Mouse (Mus musculus) cerebral cortex, adult 2 months (tissue): ENCODE measurements around the gene Sele.

ENCODE experiments used
- WGBS: fragments of 180-500 bp; shearing (Covaris S2); methylation state at CpG from one replicate; pipeline ENCODE4 v1.1.7; 2018; 5-methylcytosine and 5-hydroxymethylcytosine counted together

Gene Sele

GRCm38 (mm10) chr1:164073091-164073490 lies 25.1 kb downstream of the Sele start:
- WGBS, result 91% methylated on average over 9 of the region's 9 CpGs

DNA sequence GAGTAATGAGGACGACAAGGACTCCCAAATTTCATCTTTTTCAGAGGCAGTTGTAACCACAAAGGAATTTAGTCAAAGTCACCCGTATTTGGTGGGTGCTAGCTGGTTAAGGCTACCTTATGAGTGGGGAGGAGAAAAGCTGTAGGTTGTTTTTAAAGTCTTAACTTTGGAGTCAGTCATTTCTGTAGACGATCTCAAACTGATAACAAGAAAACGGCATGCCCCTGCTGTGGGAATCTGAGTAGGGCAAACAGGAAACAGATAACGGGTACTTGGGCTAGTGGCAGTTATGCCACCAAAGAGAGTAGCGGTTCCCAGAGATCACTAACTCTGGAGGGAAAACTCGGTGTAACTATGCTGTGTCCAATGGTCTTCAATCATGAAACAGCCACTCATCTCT lies 25.8 kb downstream of the Sele start:
- WGBS, result 89% methylated on average over 7 of the region's 7 CpGs

DNA sequence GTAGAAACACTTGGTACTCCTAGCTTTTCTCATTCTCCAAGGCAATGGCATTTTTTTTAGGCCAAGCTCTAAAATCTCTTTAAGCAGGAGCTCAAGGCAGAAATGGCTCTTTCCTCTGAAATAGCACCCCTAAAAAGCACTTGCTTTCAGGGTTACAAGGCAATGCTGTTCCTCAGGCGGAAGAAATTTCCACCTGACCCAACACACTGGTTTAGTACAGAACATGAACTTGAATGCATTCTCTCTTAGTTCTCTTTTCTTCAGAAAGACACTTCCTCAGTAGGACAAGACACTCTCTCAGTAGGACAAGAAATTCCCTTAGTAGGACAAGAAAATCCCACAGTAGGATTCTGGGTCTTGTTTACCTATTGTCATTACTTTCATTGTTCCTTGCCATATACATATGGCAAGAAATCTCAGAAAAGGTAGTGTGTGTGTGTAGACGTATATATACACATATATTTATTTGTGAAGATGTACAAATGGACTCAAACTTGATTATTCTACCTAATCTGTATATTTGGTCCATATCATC lies 26.6 kb downstream of the Sele start:
- 91% methylated on average over 2 of the region's 2 CpGs for WGBS

DNA sequence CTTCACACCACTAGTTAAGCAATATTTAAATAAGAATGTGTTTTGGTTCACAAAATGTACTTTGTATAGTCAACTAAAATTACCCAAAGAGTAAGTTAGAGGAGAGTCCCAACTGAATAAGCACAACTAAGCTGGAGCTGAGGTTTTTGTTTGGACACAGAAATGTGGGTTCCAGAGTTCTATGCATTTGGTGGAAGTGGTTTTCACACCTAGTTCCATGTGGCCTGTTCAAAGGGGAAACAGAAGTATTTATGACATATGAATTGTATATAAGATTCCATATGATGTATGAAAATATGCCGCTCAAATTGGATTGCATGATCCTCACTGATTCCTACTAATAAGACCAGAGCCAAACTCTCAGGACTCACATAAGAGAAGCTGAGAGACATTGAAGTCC lies 27.4 kb downstream of the Sele start:
- 95% methylated on average over 1 of the region's 1 CpGs for WGBS

DNA sequence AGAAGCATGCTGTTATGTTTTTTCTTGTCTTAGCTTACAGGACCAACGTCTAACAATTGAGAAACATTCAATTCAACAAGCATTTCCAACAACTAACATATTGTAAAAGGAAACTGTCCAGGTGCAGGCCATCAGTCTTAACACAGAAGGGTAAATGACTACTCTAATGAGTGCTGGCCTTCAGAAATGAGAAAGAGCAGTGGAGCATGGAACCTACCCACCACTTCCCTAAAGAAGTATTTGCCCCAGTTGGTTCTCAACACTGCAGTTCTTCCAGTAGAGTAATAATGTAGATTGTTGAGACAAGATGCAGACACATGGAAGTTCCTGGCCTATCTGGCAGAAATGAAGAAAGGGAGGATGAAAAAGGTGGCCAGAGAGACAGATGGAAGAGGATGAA lies 28.4 kb downstream of the Sele start:
- WGBS, result 77% methylated on average over 1 of the region's 1 CpGs

DNA sequence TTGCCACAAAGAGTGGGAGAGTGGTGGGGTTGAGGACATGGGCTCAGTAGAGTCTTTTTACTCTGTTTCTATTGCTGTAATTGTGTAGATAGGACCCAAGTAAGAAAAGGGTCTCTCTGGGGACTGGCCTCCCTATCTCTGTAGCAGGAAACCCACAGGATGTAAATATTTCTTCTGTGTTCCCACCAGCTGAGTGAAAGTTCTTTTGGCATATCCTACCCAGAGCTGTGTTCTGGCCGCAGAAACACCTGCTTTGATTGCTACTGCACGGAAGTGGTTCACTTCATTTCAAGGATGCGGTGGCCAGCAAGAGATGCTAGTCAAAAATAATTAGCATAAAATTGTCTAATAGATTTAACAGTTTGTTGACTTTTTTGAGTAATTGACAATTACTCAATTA lies 29.0 kb downstream of the Sele start:
- WGBS, result 78% methylated on average over 3 of the region's 3 CpGs

GRCm38 (mm10) chr1:164078323-164078741 lies 30.3 kb downstream of the Sele start:
- 79% methylated on average over 4 of the region's 4 CpGs for WGBS

GRCm38 (mm10) chr1:164079091-164079490 lies 31.1 kb downstream of the Sele start:
- WGBS, result 84% methylated on average over 11 of the region's 11 CpGs

DNA sequence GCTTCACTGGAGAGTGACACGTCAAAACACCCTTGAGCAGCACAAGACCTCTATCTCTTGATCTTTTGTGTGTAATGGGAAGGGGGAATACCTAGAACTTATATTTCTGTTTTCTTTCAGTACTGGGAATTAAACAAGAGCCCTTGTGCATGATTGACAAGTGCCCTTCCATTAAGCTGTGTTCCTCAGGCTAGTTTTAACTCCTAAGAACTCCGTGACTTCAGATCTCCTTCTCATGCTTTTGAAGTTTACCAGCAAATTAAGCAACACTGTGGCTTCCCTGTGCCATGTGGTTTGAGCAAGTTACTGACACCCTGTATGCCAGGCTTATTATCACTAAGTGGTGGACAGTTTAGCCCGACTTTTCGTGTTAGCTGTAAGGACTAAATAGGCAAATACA lies 35.0 kb downstream of the Sele start:
- 95% methylated on average over 4 of the region's 4 CpGs for WGBS

DNA sequence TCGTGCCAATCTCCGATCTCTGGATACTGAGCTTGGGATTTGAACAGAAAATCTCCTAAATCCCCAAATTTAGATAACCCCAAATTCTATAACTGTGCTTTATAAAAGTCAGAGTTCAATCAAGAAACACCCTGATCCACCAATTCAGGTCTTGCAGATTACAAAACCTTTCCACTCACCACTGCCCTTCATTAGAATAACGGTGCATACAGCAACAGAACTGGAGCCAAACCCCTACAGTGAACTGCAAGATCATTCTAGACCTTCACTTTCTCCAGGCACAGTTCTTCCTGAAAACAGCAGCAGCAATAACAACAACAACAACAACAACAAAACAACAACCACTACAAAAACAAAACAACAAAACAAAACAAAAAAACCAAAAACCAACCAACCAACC lies 38.8 kb downstream of the Sele start:
- 92% methylated on average over 3 of the region's 3 CpGs for WGBS

GRCm38 (mm10) chr1:164087872-164088271 lies 39.8 kb downstream of the Sele start:
- WGBS, result 91% methylated on average over 5 of the region's 5 CpGs

GRCm38 (mm10) chr1:164096780-164097179 lies 48.7 kb downstream of the Sele start:
- 79% methylated on average over 6 of the region's 6 CpGs for WGBS

GRCm38 (mm10) chr1:164097911-164098310 lies 49.9 kb downstream of the Sele start:
- 83% methylated on average over 2 of the region's 2 CpGs for WGBS

DNA sequence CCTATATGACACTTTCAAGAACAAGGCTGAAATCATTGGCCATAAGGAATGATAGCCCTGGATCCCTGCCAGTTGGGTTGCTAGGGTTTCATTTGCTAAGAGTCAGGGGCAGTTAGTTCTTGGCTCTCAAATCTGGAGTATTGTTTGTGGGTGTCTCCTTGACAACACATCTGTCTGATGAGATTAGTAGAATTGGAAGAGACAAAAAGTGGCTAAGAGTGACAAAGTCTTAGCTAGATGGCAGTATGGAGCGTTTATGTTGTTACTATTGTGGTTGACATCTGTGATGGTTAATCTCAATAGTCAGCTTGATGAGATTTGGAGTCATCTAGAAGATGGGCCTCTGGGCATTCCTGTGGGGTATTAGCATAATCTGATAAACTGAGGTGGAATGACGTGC lies 50.3 kb downstream of the Sele start:
- WGBS, result 87% methylated on average over 2 of the region's 2 CpGs
